Mouse (Mus musculus) MEL-GATA-1-ER (cell line): ENCODE data around the gene Lypd6b.
A peak's percentile ranks its signal among the peaks of the same experiment; 100 is the strongest.

ENCODE experiments used
- DNase-seq: peaks from one replicate; pipeline ENCODE4 v3.0.0-alpha.2; 2012; ENCODE audit warnings: low read depth; ENCODE audit errors: extremely low read depth

The Lypd6b gene

DNA sequence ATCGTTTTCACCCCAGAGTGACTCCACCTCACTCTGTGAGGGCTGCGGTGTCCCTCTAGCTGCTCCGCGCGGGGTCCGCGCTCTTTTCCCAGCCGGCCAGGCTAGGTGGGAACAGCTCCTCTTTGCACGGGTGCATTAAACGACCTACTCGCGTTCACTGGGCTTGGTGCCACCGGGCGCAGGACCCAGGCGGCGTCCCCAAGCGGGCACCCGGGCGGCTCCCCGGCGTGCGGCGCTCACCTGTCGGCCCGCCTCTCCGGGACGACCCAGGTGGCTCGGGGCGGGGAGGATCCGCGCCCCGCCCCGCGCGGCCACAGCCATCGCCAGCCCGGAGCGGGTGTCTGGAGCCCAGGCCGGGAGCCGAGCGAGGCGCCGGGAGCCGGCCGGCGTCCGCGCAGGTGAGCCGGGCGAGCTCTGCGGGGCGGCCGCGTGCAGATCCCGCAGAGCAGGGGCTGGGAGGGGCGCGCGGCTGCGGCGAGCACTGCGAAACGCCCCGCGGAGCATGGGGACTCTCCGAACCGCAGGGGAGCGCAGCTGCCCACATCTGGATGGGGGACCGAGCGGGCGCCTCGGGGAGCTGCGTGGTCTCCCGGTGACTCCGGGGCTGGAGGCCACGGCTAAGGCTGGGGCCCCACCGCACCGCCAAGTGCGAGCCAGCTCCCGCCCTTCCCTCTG, at the start of gene Lypd6b:
TSS of gene Lypd6b (plus strand) at position 313 of the 675 bp plus-strand sequence.
- DNase-seq, result no peak

DNA sequence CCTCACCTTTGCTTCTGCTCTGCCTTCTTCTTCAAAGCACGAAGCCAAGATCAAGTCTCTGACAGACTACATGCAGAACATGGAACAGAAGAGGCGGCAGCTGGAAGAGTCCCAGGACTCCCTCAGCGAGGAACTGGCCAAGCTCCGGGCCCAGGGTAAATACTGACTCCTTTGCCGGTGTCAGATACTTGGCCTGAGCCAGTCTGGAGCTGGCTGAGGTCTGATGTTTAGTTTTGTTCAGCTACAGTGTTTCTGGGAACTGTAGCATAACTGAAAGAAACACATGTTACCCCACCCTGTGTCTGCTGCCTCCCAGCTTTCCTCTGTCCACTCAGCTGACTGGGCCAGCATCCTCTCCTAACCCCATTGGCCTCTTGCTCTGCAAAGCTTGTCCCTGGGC, 48.4 kb upstream of the Lypd6b start:
- no peak for DNase-seq

DNA sequence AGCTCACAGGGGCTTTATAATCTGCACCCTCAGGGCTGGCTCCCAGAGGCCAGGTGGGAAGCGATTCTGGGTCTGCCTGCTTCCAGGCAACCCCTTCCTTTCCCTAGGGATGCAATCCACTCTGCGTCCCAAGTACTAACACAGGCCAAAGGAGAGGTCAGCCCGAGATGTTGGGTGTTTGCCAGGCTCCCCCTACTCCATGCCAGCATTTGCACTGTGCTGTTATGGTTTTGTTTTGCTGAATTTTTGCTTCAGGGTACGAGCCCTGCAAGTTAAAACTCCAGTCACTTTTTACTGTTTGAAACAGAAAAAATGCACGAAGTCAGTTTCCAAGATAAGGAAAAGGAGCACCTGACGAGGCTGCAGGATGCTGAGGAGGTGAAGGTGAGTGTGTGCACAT, 46.5 kb upstream of the Lypd6b start:
- no peak for DNase-seq

DNA sequence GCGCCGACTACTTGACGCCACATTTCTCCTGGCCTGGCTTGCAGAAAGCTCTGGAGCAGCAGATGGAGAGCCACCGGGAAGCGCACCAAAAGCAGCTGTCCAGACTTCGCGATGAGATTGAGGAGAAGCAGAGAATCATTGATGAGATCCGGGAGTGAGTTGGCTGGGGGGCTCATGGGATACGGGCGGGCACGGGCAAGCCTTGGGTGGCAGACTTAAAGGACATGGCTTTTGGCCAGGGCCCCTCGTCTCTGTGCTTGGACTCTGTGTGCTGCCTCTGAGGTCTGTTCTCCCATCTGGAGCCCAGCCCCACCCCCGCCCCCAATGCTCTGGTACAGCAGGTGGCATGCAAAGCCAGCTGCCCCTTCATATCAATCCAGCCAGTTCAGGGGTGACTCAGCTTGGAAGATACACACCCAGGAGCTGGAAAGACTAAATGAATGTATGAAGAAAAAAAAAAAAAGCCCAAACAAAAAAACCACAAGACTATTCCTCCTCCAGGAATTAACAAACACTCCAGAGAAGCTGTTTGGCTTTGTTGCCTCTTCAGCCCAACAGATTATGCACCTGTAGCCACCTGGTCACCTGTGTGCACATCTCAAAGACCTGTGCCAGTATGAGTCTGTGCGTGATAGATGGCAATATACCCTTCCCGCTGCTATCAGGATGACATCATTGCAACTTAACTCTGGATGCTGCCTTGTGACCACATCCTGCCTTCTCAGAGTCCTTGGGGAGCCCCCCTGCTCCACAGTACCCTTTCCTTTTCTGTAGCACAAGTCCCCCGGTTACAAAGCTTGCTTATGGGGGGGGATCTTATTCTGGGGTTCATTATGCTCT, 45.4 kb upstream of the Lypd6b start:
- DNase-seq, result no peak

DNA sequence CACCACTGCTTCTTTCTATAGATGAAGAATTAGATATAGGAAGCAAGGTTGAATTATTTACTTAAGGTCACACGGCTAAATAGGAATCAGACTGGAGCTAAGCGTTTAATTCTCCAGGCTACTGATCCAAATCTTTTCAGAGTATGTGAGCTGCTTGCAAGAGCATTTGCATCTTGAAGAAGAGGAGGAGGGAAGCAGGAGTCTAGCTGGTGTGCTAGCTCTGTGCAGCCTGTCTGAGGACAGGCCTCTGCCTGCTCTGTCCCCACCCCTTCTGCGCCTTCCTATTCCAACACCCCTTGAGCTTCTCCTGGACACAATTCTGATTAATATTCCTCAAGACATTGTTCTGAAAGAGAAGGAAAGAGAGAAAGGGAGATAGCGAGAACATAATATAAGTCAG, 44.6 kb upstream of the Lypd6b start:
- DNase-seq, result no peak

DNA sequence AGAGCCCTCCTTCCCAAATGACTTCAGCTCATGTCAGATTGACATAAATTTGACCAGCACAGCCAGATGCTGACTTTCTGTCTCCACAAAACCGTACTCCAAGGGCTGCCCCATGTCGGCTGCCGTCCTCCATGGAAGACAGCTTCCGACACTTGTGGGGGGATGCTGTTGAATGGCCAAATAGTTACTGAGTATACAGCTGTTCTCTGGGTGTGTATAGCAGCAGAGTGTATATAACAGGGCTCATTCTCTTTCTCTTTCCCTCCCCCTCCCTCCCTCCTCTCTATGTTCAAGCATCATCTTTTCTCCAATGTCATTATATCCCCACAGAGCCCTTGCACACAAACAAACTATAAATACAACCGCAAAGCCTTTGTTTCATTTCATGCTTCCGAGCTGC, 43.7 kb upstream of the Lypd6b start:
- DNase-seq, result no peak

DNA sequence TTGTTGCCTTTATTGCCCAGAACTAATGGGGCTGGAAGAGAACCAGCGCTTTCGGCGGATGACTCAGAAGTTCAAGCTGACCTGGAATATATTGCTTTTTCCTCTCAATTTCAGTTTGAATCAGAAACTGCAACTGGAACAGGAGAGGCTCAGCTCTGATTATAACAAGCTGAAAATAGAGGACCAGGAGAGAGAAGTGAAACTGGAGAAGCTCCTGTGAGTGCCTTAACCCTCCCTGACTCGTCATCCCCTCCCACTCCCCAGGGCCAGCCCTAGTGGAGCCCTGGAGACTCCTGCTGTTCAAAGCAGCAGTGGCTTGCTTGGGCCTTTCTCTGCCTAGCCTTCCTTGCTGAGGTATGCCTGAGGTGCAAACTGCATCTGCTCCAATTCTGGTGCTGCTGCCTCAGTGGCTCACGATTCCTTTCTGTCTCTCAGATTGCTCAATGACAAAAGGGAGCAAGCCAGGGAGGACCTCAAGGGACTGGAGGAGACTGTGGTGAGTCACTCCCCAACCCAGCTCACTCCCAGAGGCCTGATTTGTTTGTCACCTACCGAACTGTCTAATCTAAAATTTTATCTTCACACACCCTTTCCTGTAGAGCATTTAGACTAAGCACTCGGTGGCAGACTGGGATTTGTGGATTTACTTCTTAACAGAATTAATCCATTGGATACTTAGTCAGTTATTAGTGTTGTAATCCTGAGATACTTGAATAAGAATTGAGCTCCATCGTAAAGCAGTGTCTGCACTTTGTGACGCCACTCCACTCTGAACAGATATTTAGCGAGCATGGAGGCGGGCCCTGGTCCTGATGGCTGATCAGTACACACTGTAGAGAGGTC, 43.0 kb upstream of the Lypd6b start:
- no peak for DNase-seq

DNA sequence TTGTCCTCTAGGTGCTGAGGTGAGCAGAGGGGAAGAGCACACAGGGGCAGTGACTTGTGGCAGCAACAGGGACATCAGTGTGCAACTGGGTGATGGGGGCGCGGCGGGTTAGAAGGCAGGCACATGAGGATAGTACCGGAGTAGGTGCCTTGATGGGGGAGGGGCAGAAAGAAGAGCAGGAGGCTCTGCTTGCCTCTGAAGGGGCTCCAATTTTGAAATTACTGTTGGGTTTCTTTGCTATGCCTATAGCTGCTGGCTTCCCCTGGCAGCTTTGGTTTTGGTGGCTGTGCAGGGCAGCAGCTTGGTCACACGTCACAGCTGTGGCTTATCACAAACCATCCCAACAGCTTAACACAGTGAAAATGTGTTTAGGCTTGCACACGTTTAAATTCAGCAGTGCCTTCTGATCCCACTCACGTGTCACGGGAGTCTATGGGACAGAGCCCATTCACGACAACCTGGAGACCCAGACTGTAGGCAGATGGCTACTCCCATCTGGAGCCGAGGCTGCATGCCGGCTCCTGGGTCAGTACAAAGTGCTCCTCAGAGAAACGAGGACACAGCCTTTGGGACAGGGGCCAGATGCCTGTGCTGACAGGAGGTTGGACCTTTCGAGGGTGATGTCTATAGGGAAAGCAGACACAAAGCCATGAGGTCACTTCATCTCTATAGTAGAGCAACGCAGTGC, 42.2 kb upstream of the Lypd6b start:
- no peak for DNase-seq

DNA sequence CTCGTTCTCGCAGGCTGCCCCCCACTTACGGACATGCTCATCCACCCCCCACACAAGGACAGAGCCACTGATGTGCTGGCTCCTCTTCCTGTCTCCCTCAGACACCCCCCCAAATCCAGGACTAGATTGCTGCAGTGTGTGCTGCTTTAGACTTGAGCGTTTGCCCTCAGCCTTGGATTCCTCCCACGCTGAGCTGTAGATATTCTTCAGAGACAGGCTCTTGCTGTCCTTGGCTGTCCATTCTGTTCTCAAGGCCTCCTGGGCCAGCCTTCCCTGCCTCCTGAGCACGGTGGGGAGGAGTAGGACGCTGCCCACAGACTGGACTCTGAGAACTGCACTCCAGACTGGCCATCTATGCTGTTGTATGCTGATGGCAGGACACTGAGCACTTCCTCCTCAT, 40.5 kb upstream of the Lypd6b start:
- DNase-seq, result no peak

DNA sequence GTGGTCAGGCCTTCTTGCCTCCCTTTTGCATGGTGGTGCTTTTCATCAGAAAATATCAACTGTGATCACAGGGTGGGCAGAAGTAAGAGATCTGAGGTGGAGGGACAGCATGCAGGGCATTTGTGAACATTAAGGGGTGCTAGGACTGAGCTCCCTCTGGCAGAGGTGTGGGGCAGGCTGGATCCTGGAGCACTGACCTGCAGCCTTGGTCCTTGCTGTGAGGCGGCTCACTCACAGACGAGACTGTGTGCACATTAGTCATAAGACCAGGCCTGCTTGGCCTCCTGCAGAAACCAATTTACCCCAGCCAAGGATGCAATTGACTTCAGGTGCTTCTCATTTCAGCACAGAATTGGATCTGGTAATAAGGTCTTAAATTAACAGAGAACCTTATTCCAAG, 39.8 kb upstream of the Lypd6b start:
- no peak for DNase-seq

DNA sequence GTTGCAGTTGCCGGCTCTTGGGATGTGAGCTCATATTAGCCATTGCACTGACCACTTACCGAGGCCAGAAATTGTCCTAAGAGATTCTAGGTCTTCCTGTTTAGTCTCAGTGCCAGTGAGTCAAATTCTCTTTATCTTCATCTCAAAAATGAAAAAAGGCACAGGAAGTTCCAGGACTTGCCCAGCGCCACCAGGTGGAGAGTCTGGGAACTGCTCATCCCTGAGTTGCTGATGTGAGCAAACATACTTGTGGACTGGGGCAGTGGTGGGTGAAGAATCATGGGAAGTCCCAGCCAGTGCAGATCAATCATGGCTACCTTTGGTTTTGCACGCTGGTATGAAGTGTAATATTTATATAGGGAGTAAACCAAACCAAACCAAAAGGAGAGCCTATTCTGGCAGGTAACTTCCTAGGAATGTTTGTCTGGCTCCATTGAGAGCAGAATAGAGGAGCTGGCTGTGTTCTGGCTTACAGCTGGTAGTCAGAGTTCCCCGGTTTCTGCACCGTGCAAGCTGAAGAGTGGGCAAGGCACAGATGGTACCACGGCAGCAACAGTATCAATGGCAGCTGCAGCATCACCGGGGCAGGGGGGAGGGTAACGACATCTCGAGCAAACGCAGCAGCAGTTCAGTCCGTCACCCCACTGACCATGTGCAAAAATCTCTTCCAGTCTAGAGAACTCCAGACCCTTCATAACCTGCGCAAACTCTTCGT, 38.7 kb upstream of the Lypd6b start:
- DNase-seq, result no peak

DNA sequence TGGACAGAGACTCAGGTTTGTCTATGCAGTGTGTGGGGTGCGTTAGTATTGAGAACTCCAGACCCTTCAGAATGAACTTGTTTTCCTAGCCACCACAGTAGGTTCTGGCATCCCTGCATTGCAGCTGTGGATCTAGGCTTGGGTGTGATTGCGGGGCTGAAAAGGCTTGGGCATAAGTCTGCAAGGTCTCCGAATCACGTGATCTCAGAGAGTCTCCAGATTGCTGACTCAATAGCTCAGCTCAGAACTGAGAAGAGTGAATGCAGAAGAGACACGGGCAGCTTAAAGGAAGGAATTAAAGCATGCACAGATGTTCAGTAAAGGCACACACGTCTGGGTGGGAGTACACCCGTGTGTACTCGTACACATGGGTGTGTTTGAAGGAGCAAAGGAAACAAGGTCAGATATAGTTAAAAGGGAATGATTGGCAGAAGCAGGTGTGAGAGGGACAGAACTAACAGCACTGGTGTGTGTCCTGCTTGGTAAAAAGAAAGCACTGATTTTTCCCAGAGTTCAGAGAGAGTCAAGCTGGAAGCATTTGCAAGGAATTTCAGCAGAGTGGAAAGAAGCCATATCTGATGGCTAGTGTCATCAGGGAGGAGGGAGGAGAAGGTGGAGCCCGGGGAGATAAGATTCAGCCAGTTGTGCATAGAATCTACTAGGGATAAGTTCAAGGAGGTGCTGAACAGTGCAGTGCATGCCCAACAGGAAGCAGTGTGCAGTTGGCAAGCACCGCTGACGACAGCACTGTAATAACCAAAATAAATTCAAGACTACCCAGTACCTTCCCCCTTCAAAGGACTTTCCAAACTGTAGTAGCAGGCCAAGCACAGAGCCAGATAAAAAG, 37.5 kb upstream of the Lypd6b start:
- no peak for DNase-seq

DNA sequence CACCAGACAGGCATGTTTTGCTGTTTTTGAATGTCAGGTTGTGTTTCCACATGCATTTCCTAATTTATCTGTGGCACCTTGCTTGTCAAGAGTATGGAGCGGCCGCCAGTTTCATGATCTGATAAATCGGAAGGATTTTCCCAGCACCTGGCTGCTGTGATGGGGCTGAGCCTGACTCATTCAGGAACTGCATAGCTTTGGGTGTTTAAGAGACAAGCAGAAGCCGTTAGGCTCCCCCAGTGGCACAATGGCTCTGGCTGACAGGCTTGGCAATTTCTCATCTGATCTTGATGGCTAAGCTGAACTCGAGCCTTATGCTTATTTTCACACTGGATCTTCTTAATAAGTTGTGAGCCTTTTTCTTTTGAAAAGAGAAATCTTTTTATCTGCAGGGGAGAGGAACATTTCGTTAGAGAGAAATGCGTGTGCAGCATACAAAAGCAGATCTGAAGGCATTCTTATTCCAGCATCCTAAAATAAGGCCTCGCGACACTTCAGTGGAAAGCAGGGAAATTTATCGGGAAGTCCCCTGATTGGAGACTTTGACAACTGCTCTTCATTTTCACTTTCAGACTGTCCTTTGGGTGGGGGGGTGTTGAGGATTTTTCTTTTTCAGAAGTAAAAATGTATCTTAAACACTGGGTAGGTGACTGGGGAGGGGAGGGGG, 35.8 kb upstream of the Lypd6b start:
- no peak for DNase-seq

DNA sequence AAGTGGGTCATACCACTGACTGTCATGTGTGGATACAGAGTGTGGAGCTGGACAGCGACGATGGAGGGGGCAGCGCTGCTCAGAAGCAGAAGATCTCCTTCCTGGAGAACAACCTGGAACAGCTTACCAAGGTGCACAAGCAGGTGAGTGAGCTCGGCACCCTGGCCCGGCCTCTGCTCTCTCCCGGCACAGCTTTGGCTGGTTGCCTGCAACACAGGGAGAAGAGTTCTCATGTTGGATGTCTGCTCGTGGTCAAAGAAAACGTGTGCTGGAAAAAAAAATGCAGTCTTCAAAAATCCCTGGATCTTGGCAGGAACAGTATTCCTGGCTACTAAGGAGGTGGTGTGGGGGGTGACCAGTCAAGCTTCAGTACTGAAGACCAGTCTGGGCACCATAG, 35.3 kb upstream of the Lypd6b start:
- no peak for DNase-seq

DNA sequence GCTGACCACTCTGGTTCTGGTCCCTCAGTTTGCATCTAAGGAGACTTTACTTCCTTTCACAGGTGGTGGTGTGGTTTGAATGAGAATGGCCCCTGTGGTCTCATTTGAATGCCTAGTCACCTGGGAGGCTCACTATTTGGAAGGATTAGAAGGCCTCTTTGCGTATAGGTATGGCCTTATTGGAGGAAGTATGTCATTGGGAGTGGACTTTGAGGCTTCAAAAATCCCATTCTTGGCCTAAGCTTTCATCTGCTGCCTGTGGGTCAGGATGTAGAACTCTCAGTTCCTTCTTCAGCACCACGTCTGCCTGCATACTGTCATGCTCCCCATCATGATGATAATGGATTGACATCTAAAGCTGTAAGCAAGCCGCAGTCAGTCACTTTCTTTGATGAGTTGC, 34.4 kb upstream of the Lypd6b start:
- DNase-seq, result no peak

DNA sequence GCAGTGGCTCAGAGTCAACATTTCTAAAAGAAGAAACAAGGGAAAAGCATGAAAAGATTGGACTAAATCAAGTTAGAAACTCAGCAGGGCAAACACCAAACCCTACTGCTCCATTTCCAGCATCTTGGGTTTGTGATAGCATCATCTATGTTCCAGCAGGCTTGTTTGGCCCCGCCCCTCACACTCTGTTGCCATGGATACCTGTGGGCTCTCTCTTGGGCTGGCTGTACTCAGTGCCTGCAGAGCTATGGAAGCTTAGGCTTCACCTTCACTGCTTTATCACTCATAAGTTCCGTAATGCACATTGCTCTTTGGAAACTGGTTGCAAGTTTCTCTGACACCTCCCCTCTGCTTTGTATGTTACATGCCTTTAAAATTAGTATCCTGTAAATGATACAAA, 32.4 kb upstream of the Lypd6b start:
- no peak for DNase-seq

DNA sequence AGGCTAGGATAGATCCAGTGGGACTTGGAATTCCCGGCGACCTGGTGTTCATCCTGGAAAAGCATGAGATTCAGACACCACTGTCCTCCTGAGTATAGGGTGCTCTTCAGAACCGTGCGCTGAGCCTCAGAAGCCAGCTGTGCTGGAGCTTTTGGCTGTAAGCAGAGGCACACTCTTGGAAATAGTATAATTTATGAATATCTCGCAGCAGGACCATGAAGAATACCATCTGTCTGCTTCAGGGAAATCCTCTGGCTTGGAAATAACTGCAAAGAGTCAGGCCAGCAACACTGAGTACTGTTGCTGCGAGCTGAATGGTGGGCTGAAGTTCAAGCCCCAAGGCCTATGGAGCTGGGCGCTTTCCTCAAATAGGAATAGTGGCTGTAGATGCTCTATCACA, 29.9 kb upstream of the Lypd6b start:
- DNase-seq, result no peak

DNA sequence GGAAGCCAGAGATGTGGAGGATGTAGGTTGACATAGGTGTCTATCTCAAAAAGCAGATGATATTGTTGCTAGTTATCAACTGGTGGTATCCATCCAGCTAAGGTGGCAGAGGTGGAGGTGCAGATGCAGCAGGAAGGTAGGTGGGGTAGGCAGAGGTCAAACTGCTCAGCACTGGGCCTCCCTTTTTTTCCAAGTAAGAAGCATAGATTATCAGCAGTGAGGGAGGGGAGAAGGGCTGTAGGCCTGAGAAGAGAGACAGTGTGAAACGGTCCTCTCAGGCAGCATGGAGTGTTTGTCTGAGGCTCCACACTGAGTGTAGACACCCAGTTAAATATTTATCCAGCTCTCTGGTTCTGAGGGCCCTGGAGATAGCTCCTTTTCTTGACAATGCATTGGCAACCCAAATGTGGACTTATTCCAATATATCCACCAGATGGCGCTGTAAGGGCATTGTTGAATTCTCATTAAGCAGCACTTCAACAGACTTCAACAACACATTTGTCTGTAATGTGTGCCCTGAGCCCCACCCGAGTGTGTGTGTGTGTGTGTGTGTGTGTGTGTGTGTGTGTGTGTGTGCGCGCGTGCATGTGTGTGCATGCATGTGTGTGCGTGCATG, 23.0 kb upstream of the Lypd6b start:
- DNase-seq, result peak; percentile 53

DNA sequence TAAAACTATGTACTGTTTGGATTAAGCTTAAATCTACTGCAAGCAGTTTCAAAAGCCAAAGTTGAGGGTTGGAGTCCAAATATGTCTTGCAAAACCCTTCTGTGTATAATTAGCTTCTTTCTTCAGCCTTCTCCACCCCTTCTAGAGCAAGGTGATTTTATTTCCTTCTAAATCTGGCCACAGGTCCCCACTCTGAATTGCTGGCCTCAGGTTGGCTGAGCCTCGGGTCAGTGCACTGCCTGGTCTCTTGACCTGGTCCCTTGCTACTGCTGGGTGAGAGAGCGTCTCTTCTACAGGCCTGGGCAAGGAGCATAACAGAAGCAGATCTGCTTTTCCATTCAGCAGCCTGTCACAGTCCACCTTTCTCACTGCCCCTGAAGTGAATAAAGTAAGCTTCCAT, 18.6 kb upstream of the Lypd6b start:
- no peak for DNase-seq
